Mouse (Mus musculus) liver, embryonic 14.5 days (tissue): ENCODE data around the gene Lpp.

Experiments used
- CTCF ChIP-seq: IDR thresholded peaks from 2 replicates; pipeline ENCODE4 v1.5.1; 2016; ENCODE audit warnings: antibody characterized with exemption, low read depth, control low read depth
- EP300 ChIP-seq: IDR thresholded peaks from 2 replicates; pipeline ENCODE4 v1.6.1; 2016; ENCODE audit warnings: antibody characterized with exemption, low read depth

DNA sequence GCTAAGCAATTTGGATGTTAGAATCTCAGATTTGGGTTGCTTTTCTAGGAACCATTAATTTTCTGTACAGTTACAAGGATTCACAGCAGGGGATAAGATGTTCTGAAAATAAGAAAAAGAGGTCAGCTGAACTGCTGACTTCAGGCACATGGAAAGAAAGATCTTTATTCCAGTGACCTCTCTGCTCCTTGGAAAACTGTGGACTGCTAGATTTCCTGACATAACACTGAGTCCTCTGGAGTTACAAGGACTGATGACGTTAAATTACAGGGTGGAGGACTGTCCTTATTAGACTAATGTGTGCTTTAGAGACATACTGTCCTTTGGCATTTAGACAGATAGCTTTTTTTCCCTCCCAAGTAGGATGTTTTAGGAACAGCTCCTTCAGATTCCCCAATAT is 77.3 kb downstream of the Lpp start:
- no peak for TF ChIP-seq CTCF
- no peak for TF ChIP-seq EP300
